Mouse (Mus musculus) cerebellum, adult 2 months (tissue): Measurements from ENCODE around the gene Dmrta1.

ENCODE experiments used
- CTCF ChIP-seq: fragments of 200-500 bp; IDR thresholded peaks from 2 replicates; pipeline ENCODE4 v1.5.1; 2011; ENCODE audit warnings: low read depth, mild to moderate bottlenecking, control low read depth, low read length, moderate library complexity, borderline replicate concordance; ENCODE audit not compliant: insufficient read depth
- POLR2A ChIP-seq: fragments of 200-500 bp; IDR thresholded peaks from 2 replicates; pipeline ENCODE4 v1.6.1; 2011; ENCODE audit warnings: low read length, control low read depth, borderline replicate concordance; ENCODE audit not compliant: insufficient read depth

DNA sequence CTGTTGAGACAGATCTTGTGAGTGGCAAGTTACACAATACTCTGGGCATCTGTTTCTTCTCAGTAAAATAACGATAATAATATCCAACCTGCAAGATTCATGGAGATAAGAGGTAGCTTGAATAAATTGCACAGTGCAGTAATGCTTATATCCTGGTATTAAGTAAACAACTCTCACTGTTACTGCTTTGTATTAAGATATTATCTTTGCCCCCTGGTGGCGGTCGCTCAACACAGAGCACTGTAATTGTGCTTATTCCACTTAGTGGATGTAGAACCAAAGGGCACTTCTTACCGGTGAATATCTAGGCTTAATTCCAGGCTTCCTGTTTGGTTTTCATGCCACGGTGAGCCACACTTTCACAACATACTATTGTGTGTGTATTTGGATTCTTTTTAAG, 16.4 kb downstream of the Dmrta1 start:
- TF ChIP-seq POLR2A, result no peak
- TF ChIP-seq CTCF, result no peak
